Mouse (Mus musculus): Measurements from ENCODE around the gene Krt33a. TPM values are rescaled to one million over a fixed set of nuclear protein-coding genes. Genes with fewer than 3 reads are reported as not detected.

The Krt33a gene
- not detected for total RNA-seq (2021)
- long read RNA-seq, result 0 reads

GRCm38 (mm10) chr11:100016112-100016511, at the start of gene Krt33a:
Gene Krt33a (minus strand): TSS chr11:100016212.
- DNase-seq (ENCODE audit: low spot score in 2 of 2), result no peak

GRCm38 (mm10) chr11:100058875-100059274, 42.9 kb upstream of the Krt33a start:
- DNase-seq (ENCODE audit: low spot score in 2 of 2), result no peak

- DNase-seq (ENCODE audit: low spot score in 2 of 2), result no peak
These were observed 40.0 kb upstream of the Krt33a start for GRCm38 (mm10) chr11:100055686-100056655.

- DNase-seq (ENCODE audit: low spot score in 2 of 2), result no peak
These were observed 34.4 kb upstream of the Krt33a start, which contains the start of gene Krt31 for GRCm38 (mm10) chr11:100050451-100050850. Gene Krt31 (minus strand): TSS chr11:100050551.

- no peak for DNase-seq (ENCODE audit: low spot score in 2 of 2)
These were observed 31.2 kb upstream of the Krt33a start for GRCm38 (mm10) chr11:100047193-100047592.

GRCm38 (mm10) chr11:100046303-100046866, 30.4 kb upstream of the Krt33a start:
- DNase-seq (ENCODE audit: low spot score in 2 of 2), result no peak

GRCm38 (mm10) chr11:100041454-100041853, 25.4 kb upstream of the Krt33a start, which contains the start of gene Krt34:
Gene Krt34 (minus strand): TSS chr11:100041554.
- no peak for DNase-seq (ENCODE audit: low spot score in 2 of 2)

- DNase-seq (ENCODE audit: low spot score in 2 of 2), result no peak
These were observed 13.8 kb upstream of the Krt33a start, which contains the start of gene Krt33b for GRCm38 (mm10) chr11:100029768-100030167. Gene Krt33b (minus strand): TSS chr11:100029868.

GRCm38 (mm10) chr11:100021438-100021837, 5.4 kb upstream of the Krt33a start:
- no peak for DNase-seq (ENCODE audit: low spot score in 2 of 2)

- DNase-seq (ENCODE audit: low spot score in 2 of 2), result no peak
These were observed 3.5 kb upstream of the Krt33a start for GRCm38 (mm10) chr11:100019466-100019865.

GRCm38 (mm10) chr11:100013691-100014171, 2.3 kb downstream of the Krt33a start:
- no peak for DNase-seq (ENCODE audit: low spot score in 2 of 2)

- no peak for DNase-seq (ENCODE audit: low spot score in 2 of 2)
These were observed 5.3 kb downstream of the Krt33a start for GRCm38 (mm10) chr11:100010682-100011081.

- DNase-seq (ENCODE audit: low spot score in 2 of 2), result no peak
These were observed 7.7 kb downstream of the Krt33a start for GRCm38 (mm10) chr11:100008336-100008735.

- DNase-seq (ENCODE audit: low spot score in 2 of 2), result no peak
These were observed 9.4 kb downstream of the Krt33a start for GRCm38 (mm10) chr11:100006624-100007023.

- DNase-seq (ENCODE audit: low spot score in 2 of 2), result no peak
These were observed 10.1 kb downstream of the Krt33a start for GRCm38 (mm10) chr11:100005905-100006304.

GRCm38 (mm10) chr11:100004846-100005245, 11.2 kb downstream of the Krt33a start:
- peak; percentile 35 to 73 for DNase-seq (ENCODE audit: low spot score in 2 of 2)

GRCm38 (mm10) chr11:99999091-99999490, 16.9 kb downstream of the Krt33a start:
- DNase-seq (ENCODE audit: low spot score in 2 of 2), result no peak

GRCm38 (mm10) chr11:99994384-99994661, 21.7 kb downstream of the Krt33a start:
- no peak for DNase-seq (ENCODE audit: low spot score in 2 of 2)

- DNase-seq (ENCODE audit: low spot score in 2 of 2), result no peak
These were observed 22.2 kb downstream of the Krt33a start, which contains the start of gene Krtap17-1 for GRCm38 (mm10) chr11:99993620-99994383. Gene Krtap17-1 (minus strand): TSS chr11:99993994.

GRCm38 (mm10) chr11:99990571-99990970, 25.4 kb downstream of the Krt33a start:
- no peak for DNase-seq (ENCODE audit: low spot score in 2 of 2)

- DNase-seq (ENCODE audit: low spot score in 2 of 2), result no peak
These were observed 26.1 kb downstream of the Krt33a start for GRCm38 (mm10) chr11:99989881-99990405.

All from layer of hippocampus, adult 18-20 months (tissue).